Mouse (Mus musculus) liver, adult 2 months (tissue): ENCODE measurements at regions not wholly inside any gene's neighbourhood (a gene's known extent, or its start where the extent isn't known, plus 50 kb on each side); places are given as distances from the start of the nearest gene placed in this dataset.

Experiments
- CTCF ChIP-seq: fragments of 200-500 bp; IDR thresholded peaks from 2 replicates; pipeline ENCODE4 v1.5.1; 2011; ENCODE audit warnings: low read depth, low read length, control low read depth
- POLR2A ChIP-seq: fragments of 200-500 bp; IDR thresholded peaks from 2 replicates; pipeline ENCODE4 v1.6.1; 2011; ENCODE audit warnings: low read length, control low read depth; ENCODE audit not compliant: insufficient read depth; ENCODE audit errors: extremely low read depth

GRCm38 (mm10) chr4:45745746-45746145 is 53.1 kb upstream of the Aldh1b1 start:
- TF ChIP-seq CTCF (no peak), POLR2A (no peak)
